Mouse (Mus musculus) thymus, adult 2 months (tissue): ENCODE results near the gene Twnk. TPM values are rescaled to one million over a fixed set of nuclear protein-coding genes. Genes with fewer than 3 reads are reported as not detected.
"Not testable (repeated sequence)": the region's sequence is repeated elsewhere in the genome, so short reads cannot be mapped to it uniquely, and the experiment has no call there.

Experiments
- DNase-seq: peaks from one replicate; pipeline ENCODE4 v3.0.0; 2021
- H3K27ac ChIP-seq: fragments of 200-500 bp; 2 replicates; pipeline ENCODE4 v1.5.1; 2012; ENCODE audit warnings: low read length, control low read depth; ENCODE audit not compliant: control insufficient read depth, insufficient read depth
- H3K27me3 ChIP-seq: fragments of 200-500 bp; 2 replicates; pipeline ENCODE4 v1.6.1; 2012; ENCODE audit warnings: mild to moderate bottlenecking, low read length, moderate library complexity, mixed read lengths; ENCODE audit not compliant: control insufficient read depth, insufficient read depth
- H3K36me3 ChIP-seq: fragments of 200-500 bp; 2 replicates; pipeline ENCODE4 v1.6.1; 2012; ENCODE audit warnings: mild to moderate bottlenecking, low read length, moderate library complexity; ENCODE audit not compliant: control insufficient read depth, insufficient read depth
- H3K4me1 ChIP-seq: fragments of 200-500 bp; replicated peaks from 2 replicates; pipeline ENCODE4 v1.6.1; 2012; ENCODE audit warnings: low read length; ENCODE audit not compliant: control insufficient read depth, insufficient read depth
- H3K4me3 ChIP-seq: fragments of 200-500 bp; 2 replicates; pipeline ENCODE4 v1.5.1; 2012; ENCODE audit warnings: mild to moderate bottlenecking, low read length, control low read depth, moderate library complexity; ENCODE audit not compliant: control insufficient read depth, insufficient read depth
- CTCF ChIP-seq: fragments of 200-500 bp; IDR thresholded peaks from 2 replicates; pipeline ENCODE4 v1.5.1; 2012; ENCODE audit warnings: mild to moderate bottlenecking, control low read depth, low read length, moderate library complexity, borderline replicate concordance; ENCODE audit not compliant: control insufficient read depth, poor library complexity, insufficient read depth; ENCODE audit errors: extremely low read depth
- POLR2A ChIP-seq: fragments of 200-500 bp; IDR thresholded peaks from 2 replicates; pipeline ENCODE4 v1.6.1; 2012; ENCODE audit warnings: mild to moderate bottlenecking, low read length, control low read depth, moderate library complexity; ENCODE audit not compliant: control insufficient read depth, poor library complexity, insufficient read depth; ENCODE audit errors: extremely low read depth
- WGBS: fragments of 180-500 bp; shearing (Covaris S2); methylation state at CpG from one replicate; pipeline ENCODE4 v1.1.7; 2018; 5-methylcytosine and 5-hydroxymethylcytosine counted together
- polyA plus RNA-seq: library from polyadenylated mRNA; depleted of rRNA; stranded (reverse); fragments of >200 nt; gene quantifications from 2 replicates; pipeline ENCODE4 v1.2.3, GENCODE M21; 2012

Gene Twnk
- polyA plus RNA-seq, 1 experiment: 11.6 TPM

- no peak for TF ChIP-seq POLR2A
- peak; percentile 45; the same call in 1 of the 2 replicates for TF ChIP-seq CTCF
- no peaks in the 10 kb centered on the region for H3K36me3 ChIP-seq
- H3K4me3 ChIP-seq: no peak overlapping the region
- no peaks in the 10 kb centered on the region for H3K27me3 ChIP-seq
- no peak overlapping the region for H3K27ac ChIP-seq
- WGBS: 54% methylated on average over 16 of the region's 16 CpGs
- 0 out of 2 replicates have a peak, but pooled peaks cover 4% of the 10 kb centered on the region for H3K4me1 ChIP-seq
- DNase-seq: peak; percentile 54
Observed at GRCm38 (mm10) chr19:45036867-45037266, 31.4 kb downstream of the Twnk start.

GRCm38 (mm10) chr19:45038198-45038597 lies 32.7 kb downstream of the Twnk start:
- DNase-seq, H3K4me3 ChIP-seq, H3K36me3 ChIP-seq, H3K4me1 ChIP-seq, H3K27me3 ChIP-seq, H3K27ac ChIP-seq: not testable (repeated sequence)
- WGBS: 90% methylated on average over 7 of the region's 7 CpGs

- no peaks in the 10 kb centered on the region for H3K4me1 ChIP-seq
- no peaks in the 10 kb centered on the region for H3K36me3 ChIP-seq
- TF ChIP-seq CTCF (no peak), POLR2A (no peak)
- no peak overlapping the region for H3K27ac ChIP-seq
- 76% methylated on average over 13 of the region's 13 CpGs for WGBS
- no peaks in the 10 kb centered on the region; the same call in 1 of the 2 replicates for H3K27me3 ChIP-seq
- no peak overlapping the region for H3K4me3 ChIP-seq
- DNase-seq: no peak
Observed at GRCm38 (mm10) chr19:45040214-45040613, 34.8 kb downstream of the Twnk start.

GRCm38 (mm10) chr19:45044389-45044927 lies 39.0 kb downstream of the Twnk start:
- H3K27me3 ChIP-seq: no peaks in the 10 kb centered on the region; the same call in 1 of the 2 replicates
- no peak overlapping the region for H3K4me3 ChIP-seq
- no peak for TF ChIP-seq POLR2A
- H3K4me1 ChIP-seq: peaks cover 21% of the 10 kb centered on the region
- no peak overlapping the region for H3K27ac ChIP-seq
- 72% methylated on average over 11 of the region's 11 CpGs for WGBS
- no peak for DNase-seq
- H3K36me3 ChIP-seq: no peaks in the 10 kb centered on the region

- no peak for DNase-seq
- TF ChIP-seq CTCF: no peak
- no peak for TF ChIP-seq POLR2A
- 76% methylated on average over 15 of the region's 15 CpGs for WGBS
- no peaks in the 10 kb centered on the region; the same call in 1 of the 2 replicates for H3K27me3 ChIP-seq
- no peak overlapping the region for H3K27ac ChIP-seq
- no peaks in the 10 kb centered on the region; the same call in 1 of the 2 replicates for H3K36me3 ChIP-seq
- peaks cover 21% of the 10 kb centered on the region for H3K4me1 ChIP-seq
- no peak overlapping the region for H3K4me3 ChIP-seq
Observed at GRCm38 (mm10) chr19:45045236-45045635, 39.8 kb downstream of the Twnk start.

GRCm38 (mm10) chr19:45045651-45046050 lies 40.2 kb downstream of the Twnk start, which contains the start of gene Pdzd7:
Gene Pdzd7, minus strand, starts transcription at chr19:45045717.
- Histone ChIP-seq H3K4me1 (peaks cover 21% of the 10 kb centered on the region), H3K36me3 (no peaks in the 10 kb centered on the region; the same call in 1 of the 2 replicates), H3K27me3 (no peaks in the 10 kb centered on the region; the same call in 1 of the 2 replicates), H3K4me3 (peak within 1 kb of the TSS; percentile 76), H3K27ac (no peak within 1 kb of the TSS)
- 80% methylated on average over 5 of the region's 5 CpGs for WGBS
- TF ChIP-seq POLR2A: no peak
- TF ChIP-seq CTCF: no peak
- no peak for DNase-seq
